Mouse (Mus musculus) lung, embryonic 15.5 days (tissue): Measurements from ENCODE around the gene Disp3. TPM values are rescaled to one million over a fixed set of nuclear protein-coding genes. Genes with fewer than 3 reads are reported as not detected.

ENCODE experiments used
- ATAC-seq: fragments of 200-750 bp; cut with Nextera tagmentation; 2 replicates; pipeline ENCODE4 v1.8.0; 2017; ENCODE audit warnings: moderate number of reproducible peaks, borderline replicate concordance; ENCODE audit not compliant: low FRiP score, low TSS enrichment; ENCODE audit errors: extremely low read depth
- H3K27ac ChIP-seq: fragments of 300-500 bp; sonication (generic); 2 replicates; pipeline ENCODE4 v1.5.1; 2015; ENCODE audit warnings: moderate library complexity, mild to moderate bottlenecking, inconsistent platforms
- H3K27me3 ChIP-seq: fragments of 300-500 bp; sonication (generic); 2 replicates; pipeline ENCODE4 v1.6.1; 2015; ENCODE audit warnings: inconsistent platforms
- H3K36me3 ChIP-seq: fragments of 300-500 bp; sonication (generic); 2 replicates; pipeline ENCODE4 v1.6.1; 2015; ENCODE audit warnings: inconsistent platforms
- H3K4me1 ChIP-seq: fragments of 300-500 bp; sonication (generic); 2 replicates; pipeline ENCODE4 v1.6.1; 2015; ENCODE audit warnings: inconsistent platforms
- H3K4me2 ChIP-seq: fragments of 300-500 bp; sonication (generic); 2 replicates; pipeline ENCODE4 v1.6.1; 2015; ENCODE audit warnings: inconsistent platforms, mild to moderate bottlenecking, moderate library complexity
- H3K4me3 ChIP-seq: fragments of 300-500 bp; sonication (generic); 2 replicates; pipeline ENCODE4 v1.5.1; 2015; ENCODE audit warnings: mild to moderate bottlenecking, inconsistent platforms
- H3K9ac ChIP-seq: fragments of 300-500 bp; sonication (generic); 2 replicates; pipeline ENCODE4 v1.6.1; 2015; ENCODE audit warnings: inconsistent platforms
- H3K9me3 ChIP-seq: fragments of 300-500 bp; sonication (generic); 2 replicates; pipeline ENCODE4 v1.6.1; 2016; ENCODE audit warnings: inconsistent platforms
- WGBS: fragments of 180-500 bp; shearing (Covaris S2); methylation state at CpG from one replicate; pipeline ENCODE4 v1.1.7; 2015; 5-methylcytosine and 5-hydroxymethylcytosine counted together
- polyA plus RNA-seq: library from polyadenylated mRNA; unstranded; fragments of >200 nt; fragmentation: Nextera tagmentation; extraction: Ambion mirVana; gene quantifications from 2 replicates; pipeline ENCODE4 v1.2.1, GENCODE M21; 2015

The Disp3 gene
- polyA plus RNA-seq = 0.10 and 0.14 TPM in 2 replicates

DNA sequence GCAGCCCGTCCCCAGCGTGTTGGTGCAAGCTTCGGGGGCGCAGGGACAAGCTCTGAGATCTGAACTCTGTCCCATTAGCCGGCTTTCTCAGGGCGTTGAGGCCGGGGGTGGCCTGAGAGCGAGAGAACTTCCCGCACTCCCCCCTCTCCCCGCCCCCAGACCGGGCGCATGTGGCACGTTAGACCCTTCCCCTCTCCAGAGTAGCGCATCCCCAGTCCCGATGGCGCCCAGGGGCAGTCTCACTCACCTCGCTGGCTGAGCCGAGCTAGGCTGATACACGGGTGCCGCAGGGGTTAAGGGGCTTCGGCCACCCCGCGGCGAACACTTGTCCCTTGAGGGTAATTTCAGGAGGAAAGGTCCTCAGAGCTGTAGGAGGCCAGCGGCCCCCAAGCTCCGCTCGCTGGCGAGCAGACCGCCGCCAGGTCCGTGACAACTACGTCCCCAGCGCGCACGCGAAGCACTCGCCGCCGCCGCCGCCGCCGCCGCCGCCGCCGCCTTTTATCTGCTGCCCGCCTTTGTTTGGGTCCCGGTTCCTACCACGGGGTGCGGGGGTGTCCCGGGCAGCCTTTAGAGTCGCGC is at the start of gene Disp3:
TSS of gene Disp3 (minus strand) at position 490 of the 579 bp plus-strand sequence.
- no peaks in the 10 kb centered on the region for H3K9me3 ChIP-seq
- H3K27me3 ChIP-seq = peaks cover 45% of the 10 kb centered on the region
- H3K4me2 ChIP-seq = peak within 1 kb of the TSS; percentile 71
- peaks cover 10% of the 10 kb centered on the region; the same call in 1 of the 2 replicates for H3K4me1 ChIP-seq
- WGBS = under 1% methylated on average over 52 of the region's 54 CpGs
- no peaks in the 10 kb centered on the region for H3K36me3 ChIP-seq
- peak; percentile 32; the same call in 1 of the 2 replicates for ATAC-seq
- H3K9ac ChIP-seq = no peak within 1 kb of the TSS
- H3K27ac ChIP-seq = no peak within 1 kb of the TSS
- H3K4me3 ChIP-seq = peak within 1 kb of the TSS; percentile 35

DNA sequence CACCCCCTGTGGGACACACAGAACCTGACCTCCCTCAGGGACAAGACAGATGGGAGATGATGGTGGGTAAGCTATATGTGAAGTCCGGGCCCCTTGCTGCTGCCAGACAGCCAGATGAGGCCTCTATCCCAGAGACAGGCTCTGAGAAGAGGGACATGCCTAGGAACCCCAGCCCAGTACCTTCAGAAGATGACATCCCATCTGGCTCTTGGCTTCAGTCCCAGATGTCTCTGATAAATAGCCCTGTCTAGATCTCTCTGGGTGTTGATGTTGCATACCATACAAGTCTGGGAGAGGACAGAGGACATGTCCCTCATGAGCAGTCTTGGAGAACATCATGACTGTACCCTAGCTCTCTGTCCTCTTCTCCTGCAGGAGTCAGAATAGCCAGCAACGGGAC is 42.5 kb upstream of the Disp3 start:
- Histone ChIP-seq H3K9me3 (no peaks in the 10 kb centered on the region), H3K27me3 (no peaks in the 10 kb centered on the region), H3K4me1 (no peaks in the 10 kb centered on the region), H3K27ac (no peak overlapping the region), H3K9ac (no peak overlapping the region), H3K4me3 (no peak overlapping the region), H3K36me3 (no peaks in the 10 kb centered on the region), H3K4me2 (no peak overlapping the region)
- 74% methylated on average over 2 of the region's 2 CpGs for WGBS
- no peak for ATAC-seq

DNA sequence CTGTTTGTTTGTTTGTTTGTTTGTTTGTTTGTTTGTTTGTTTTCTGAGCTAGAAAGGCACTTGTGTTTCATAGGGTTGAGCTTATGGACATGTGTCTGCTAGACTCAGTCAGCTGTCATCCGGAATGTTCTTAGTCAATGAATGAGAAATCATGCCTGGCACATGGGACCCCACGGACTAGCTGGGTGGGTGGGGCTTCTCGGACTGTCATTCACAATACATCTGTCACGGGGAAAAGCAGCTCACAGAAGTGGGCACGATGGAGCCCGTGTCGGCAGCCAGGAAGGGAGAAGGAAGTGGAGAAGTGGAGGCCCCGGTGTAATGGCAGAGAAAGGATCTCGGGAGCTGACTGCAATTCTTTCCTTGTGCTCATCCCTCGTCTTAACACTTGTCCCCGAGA is 41.7 kb upstream of the Disp3 start:
- H3K4me2 ChIP-seq = no peak overlapping the region
- WGBS = 45% methylated on average over 11 of the region's 11 CpGs
- H3K27me3 ChIP-seq = no peaks in the 10 kb centered on the region
- no peak overlapping the region for H3K4me3 ChIP-seq
- H3K36me3 ChIP-seq = no peaks in the 10 kb centered on the region
- no peak overlapping the region for H3K27ac ChIP-seq
- no peak overlapping the region for H3K9ac ChIP-seq
- no peaks in the 10 kb centered on the region for H3K9me3 ChIP-seq
- ATAC-seq = no peak
- H3K4me1 ChIP-seq = no peaks in the 10 kb centered on the region

DNA sequence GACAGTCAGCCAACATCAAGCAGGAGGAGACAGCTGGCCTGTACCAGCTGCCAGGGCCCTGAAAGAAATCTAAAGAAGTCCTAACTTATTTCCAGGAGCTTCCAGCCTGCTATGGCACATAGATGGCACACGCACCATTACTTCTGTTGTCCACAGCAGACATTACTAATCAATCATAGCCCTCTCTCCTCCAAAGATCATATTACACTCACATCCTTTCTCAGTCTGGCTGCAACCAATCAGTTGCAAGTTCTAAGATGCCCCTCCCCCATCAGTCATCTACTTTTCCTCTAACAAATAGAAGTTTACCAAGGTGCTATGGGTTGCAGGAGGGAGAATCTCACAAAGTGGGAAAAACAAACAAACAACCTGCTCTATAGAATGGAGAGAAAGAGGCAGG is 40.5 kb upstream of the Disp3 start:
- H3K4me3 ChIP-seq = no peak overlapping the region
- H3K27ac ChIP-seq = no peak overlapping the region
- WGBS = 75% methylated on average over 1 of the region's 1 CpGs

DNA sequence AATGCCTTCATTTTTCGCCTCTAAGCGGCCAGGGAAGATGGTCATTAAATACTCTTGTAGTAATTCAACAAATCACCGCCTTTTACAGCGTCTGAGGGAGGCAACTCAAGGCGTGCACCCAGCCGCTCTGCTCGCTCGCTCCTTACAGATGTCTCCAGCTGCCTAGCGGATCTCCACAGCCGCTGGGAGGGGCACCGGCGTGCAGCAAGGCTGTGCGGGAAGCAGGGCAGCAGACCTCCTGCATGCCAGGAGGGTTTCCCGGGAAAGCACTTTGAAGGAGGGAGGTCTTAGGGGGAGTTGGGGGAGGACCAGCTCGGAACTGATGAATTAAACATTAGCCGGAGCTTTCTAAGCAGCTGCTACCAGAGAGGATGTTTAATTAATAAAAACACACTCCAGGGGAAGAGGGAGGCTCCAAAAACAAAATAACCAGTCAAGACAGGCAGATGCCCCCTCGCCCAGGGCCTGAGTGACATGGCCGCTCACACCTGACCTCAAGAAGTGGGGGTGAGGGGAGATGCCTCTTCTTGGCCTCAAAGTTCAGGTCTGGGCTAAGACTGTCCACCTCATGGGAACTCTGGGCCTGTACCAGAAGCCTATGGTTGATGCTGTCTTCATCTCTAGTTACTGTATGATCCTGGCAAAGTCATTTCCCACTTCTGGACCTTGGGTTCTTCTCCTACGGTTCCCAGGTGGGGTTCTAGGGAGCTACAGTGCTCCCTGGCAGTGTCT is 39.7 kb upstream of the Disp3 start:
- Histone ChIP-seq H3K9ac (no peak overlapping the region), H3K27ac (no peak overlapping the region), H3K4me1 (no peaks in the 10 kb centered on the region), H3K4me3 (no peak overlapping the region), H3K36me3 (no peaks in the 10 kb centered on the region), H3K4me2 (no peak overlapping the region), H3K27me3 (0 out of 2 replicates have a peak, but pooled peaks cover 5% of the 10 kb centered on the region), H3K9me3 (no peaks in the 10 kb centered on the region)
- 14% methylated on average over 19 of the region's 19 CpGs for WGBS
- peak; percentile 58; the same call in 1 of the 2 replicates for ATAC-seq

More for the DNA sequence above, 40.5 kb upstream of the Disp3 start:
- H3K27me3 ChIP-seq = 0 out of 2 replicates have a peak, but pooled peaks cover 3% of the 10 kb centered on the region
- H3K9ac ChIP-seq = no peak overlapping the region
- no peaks in the 10 kb centered on the region for H3K36me3 ChIP-seq
- no peaks in the 10 kb centered on the region for H3K9me3 ChIP-seq
- H3K4me1 ChIP-seq = no peaks in the 10 kb centered on the region
- no peak for ATAC-seq
- H3K4me2 ChIP-seq = no peak overlapping the region

DNA sequence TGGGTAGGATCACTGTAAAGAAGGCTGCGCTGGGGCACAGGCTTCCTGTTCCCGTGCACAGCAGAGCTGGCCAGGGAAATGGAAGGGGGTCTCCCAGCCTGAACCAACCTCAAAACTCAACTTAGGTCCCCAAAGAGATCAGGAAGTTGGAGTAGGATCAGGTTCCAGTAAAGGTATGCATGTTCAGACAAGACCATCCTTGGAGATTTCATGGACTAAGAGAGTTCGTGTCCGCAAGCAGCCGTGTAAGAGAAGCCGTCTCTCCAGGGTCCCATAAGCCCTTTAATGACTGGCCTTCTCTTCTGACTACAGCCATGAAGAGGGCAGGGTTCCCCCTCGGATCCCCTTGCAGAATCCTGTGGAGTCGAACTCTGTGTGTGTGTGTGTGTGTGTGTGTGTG is 39.0 kb upstream of the Disp3 start:
- Histone ChIP-seq H3K4me3 (no peak overlapping the region), H3K27me3 (0 out of 2 replicates have a peak, but pooled peaks cover 5% of the 10 kb centered on the region), H3K9ac (no peak overlapping the region), H3K4me2 (no peak overlapping the region), H3K9me3 (no peaks in the 10 kb centered on the region), H3K36me3 (no peaks in the 10 kb centered on the region), H3K4me1 (no peaks in the 10 kb centered on the region), H3K27ac (no peak overlapping the region)
- no peak for ATAC-seq
- 58% methylated on average over 8 of the region's 8 CpGs for WGBS

DNA sequence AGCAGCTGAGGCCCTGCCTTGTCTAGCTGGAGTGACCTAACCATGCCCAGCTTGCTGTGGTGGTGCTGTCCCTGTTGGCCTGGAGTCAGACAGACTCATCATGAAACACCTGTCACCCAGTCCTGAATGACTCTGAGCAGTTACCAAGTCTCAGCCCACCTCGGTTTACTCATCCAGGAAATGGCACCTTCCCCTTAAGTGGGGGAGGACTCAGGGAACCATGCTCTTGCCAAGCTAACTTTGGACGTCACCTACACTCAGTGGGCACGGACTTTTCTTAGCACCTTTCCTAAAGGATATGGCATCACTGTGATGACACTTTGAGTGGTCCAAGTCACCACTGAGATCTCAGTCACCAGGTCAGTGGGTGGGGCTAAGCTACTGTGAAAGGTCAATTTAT is 38.2 kb upstream of the Disp3 start:
- Histone ChIP-seq H3K4me2 (no peak overlapping the region), H3K4me1 (no peaks in the 10 kb centered on the region), H3K9me3 (no peaks in the 10 kb centered on the region), H3K9ac (no peak overlapping the region), H3K36me3 (no peaks in the 10 kb centered on the region), H3K27ac (no peak overlapping the region), H3K27me3 (0 out of 2 replicates have a peak, but pooled peaks cover 11% of the 10 kb centered on the region), H3K4me3 (no peak overlapping the region)
- 81% methylated on average over 3 of the region's 3 CpGs for WGBS
- ATAC-seq = no peak

DNA sequence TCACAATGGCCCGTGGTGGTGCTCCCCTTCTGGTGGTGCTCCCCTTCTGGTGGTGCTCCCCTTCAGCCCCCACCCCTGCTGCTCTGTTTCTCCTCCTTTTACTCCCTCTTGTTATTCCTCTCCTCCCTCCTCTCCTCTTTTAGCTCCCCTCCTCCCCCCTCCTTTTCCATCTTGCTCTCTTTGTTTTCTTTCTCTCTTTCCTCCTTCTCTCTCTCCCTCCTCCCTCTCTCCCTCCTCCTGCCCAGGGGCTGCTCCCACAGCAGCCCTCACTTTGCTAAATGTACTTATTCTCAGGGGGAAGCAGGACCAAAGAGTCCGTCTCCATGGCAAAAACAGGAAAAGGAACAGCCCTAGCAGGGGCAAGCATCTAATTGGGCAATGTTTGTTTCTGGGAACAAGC is 37.3 kb upstream of the Disp3 start:
- Histone ChIP-seq H3K4me3 (no peak overlapping the region), H3K36me3 (no peaks in the 10 kb centered on the region), H3K27me3 (0 out of 2 replicates have a peak, but pooled peaks cover 11% of the 10 kb centered on the region), H3K9me3 (no peaks in the 10 kb centered on the region), H3K4me2 (no peak overlapping the region), H3K27ac (no peak overlapping the region), H3K4me1 (no peaks in the 10 kb centered on the region), H3K9ac (no peak overlapping the region)
- WGBS = 10% methylated on average over 2 of the region's 2 CpGs
- ATAC-seq = no peak

DNA sequence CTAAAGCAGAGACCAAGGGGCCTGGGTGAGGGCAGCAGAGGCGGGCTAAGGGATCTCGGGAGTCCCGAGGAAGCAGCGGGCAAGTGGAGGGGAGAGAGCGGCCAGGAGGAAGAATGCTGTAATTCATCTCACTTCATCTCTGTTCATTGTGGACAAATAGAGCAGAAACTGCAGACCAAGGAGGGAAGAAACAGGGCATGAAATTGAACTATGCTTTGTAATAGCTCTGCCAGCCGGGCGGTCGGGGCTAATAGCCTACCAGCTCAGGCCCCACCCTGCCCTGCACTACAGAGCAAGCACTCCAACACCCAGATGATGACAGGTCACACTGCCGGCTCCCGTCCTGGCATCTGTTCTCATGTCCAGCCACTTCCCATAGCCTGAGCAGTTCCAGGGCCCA is 34.4 kb upstream of the Disp3 start:
- 26% methylated on average over 10 of the region's 10 CpGs for WGBS
- Histone ChIP-seq H3K27ac (no peak overlapping the region), H3K9ac (no peak overlapping the region), H3K4me3 (no peak overlapping the region), H3K4me1 (no peaks in the 10 kb centered on the region), H3K9me3 (no peaks in the 10 kb centered on the region), H3K4me2 (no peak overlapping the region), H3K27me3 (0 out of 2 replicates have a peak, but pooled peaks cover 11% of the 10 kb centered on the region), H3K36me3 (no peaks in the 10 kb centered on the region)
- no peak for ATAC-seq

DNA sequence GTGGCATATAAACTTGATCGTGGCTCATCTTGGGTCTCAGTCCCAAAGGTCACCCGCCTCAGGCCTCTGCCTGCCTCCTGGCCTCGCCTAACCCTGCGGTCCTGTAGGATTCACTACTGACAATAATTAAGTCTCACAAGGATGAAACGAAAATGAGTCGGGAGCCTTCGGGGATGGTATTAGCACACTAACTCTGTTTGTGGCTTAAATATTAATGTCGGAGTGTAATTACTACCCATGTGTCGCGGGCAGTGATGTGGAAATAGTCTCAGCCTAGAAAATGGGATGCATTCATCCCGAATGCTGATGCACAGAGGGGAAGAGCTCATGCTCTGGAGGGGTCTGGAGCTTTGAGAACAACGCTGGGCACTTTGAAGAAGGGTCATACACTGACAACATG is 31.6 kb upstream of the Disp3 start:
- no peak overlapping the region for H3K27ac ChIP-seq
- no peaks in the 10 kb centered on the region for H3K36me3 ChIP-seq
- H3K4me2 ChIP-seq = no peak overlapping the region
- 0 out of 2 replicates have a peak, but pooled peaks cover 11% of the 10 kb centered on the region for H3K27me3 ChIP-seq
- H3K4me3 ChIP-seq = no peak overlapping the region
- no peak overlapping the region for H3K9ac ChIP-seq
- no peak for ATAC-seq
- H3K9me3 ChIP-seq = no peaks in the 10 kb centered on the region
- H3K4me1 ChIP-seq = no peaks in the 10 kb centered on the region
- 85% methylated on average over 12 of the region's 12 CpGs for WGBS

DNA sequence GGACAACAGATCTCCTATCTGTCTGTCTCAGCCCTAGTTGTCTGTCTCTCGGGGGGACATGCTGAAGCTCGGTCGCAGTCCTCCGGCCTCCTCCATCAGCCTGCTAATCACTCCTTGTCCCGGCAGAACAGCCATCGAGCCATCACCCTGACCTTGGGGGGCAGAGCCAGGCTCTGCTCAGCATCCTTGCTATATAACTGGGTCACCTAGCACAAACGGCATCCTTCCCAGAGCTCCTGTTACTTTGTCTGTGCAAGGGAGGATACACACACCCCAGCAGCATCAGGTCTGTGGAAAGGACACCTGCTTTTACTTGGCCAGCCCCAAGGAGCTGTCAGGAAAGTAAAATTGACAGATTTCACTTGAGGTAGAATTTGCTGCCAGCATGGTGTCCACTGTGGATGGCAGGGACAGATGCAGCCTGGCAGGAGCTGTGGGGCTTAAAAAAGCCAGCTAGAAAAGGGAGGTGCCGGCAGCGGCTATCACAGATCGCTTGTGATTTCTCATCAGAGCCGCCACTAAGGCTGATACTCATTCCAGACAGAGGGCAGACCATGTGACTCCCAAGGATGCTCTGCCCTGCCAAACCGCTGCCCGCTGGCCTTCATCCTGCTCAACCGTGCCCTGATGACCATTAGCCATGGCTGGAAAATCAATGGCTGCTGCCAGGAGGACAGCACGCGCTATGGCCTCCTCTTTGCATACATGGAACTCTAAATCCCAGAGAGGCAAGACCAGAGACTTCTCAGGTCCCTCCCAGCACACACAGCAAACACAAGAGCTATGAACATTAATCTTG is 27.8 kb upstream of the Disp3 start:
- WGBS = 79% methylated on average over 16 of the region's 16 CpGs
- Histone ChIP-seq H3K9ac (no peak overlapping the region), H3K27me3 (no peaks in the 10 kb centered on the region), H3K4me1 (no peaks in the 10 kb centered on the region), H3K4me2 (no peak overlapping the region), H3K27ac (no peak overlapping the region), H3K9me3 (no peaks in the 10 kb centered on the region), H3K4me3 (no peak overlapping the region), H3K36me3 (no peaks in the 10 kb centered on the region)
- no peak for ATAC-seq

DNA sequence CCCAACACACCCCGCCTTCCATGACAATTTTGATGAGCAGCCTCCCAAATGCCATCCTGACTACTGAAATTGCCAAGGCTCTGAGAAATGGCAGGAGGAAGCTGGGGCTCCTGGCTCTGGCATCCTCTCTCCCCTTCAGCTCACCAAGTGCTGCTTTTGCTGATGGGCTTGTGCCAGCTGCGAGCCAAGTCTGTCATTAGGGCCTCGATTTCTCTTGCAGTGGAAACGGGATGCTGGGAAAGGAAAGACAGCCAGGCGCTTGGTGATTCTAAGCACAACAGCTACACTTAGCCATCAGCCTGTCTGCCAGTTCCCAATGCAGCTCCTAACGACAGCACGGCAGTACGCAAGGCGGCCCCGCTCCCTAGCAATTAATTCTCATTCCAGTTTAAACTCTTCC is 26.6 kb upstream of the Disp3 start:
- Histone ChIP-seq H3K36me3 (no peaks in the 10 kb centered on the region), H3K9me3 (no peaks in the 10 kb centered on the region), H3K4me3 (no peak overlapping the region), H3K27me3 (no peaks in the 10 kb centered on the region), H3K27ac (no peak overlapping the region), H3K9ac (no peak overlapping the region), H3K4me2 (no peak overlapping the region), H3K4me1 (no peaks in the 10 kb centered on the region)
- 54% methylated on average over 10 of the region's 10 CpGs for WGBS
- ATAC-seq = no peak
